Mouse (Mus musculus) frontal cortex, adult (tissue): Measurements from ENCODE around the gene Zfp651.
A peak's percentile ranks its signal among the peaks of the same experiment; 100 is the strongest.

ENCODE experiments used
- ATAC-seq: cut with Nextera tagmentation; 2 replicates; pipeline ENCODE4 v1.9.2; 2017; ENCODE audit warnings: mild to moderate bottlenecking, moderate library complexity, mixed read lengths; ENCODE audit not compliant: low TSS enrichment

Gene Zfp651

GRCm38 (mm10) chr9:121762248-121762647 is 3.1 kb downstream of the Zfp651 start:
- ATAC-seq: no peak

GRCm38 (mm10) chr9:121762761-121763160 is 3.6 kb downstream of the Zfp651 start:
- ATAC-seq: no peak

GRCm38 (mm10) chr9:121763716-121764115 is 4.6 kb downstream of the Zfp651 start:
- no peak for ATAC-seq

- ATAC-seq: no peak
Measured at GRCm38 (mm10) chr9:121765166-121765855, 6.2 kb downstream of the Zfp651 start.

- no peak for ATAC-seq
Measured at GRCm38 (mm10) chr9:121772412-121772811, 13.3 kb downstream of the Zfp651 start.

- peak; percentile 32 for ATAC-seq
Measured at GRCm38 (mm10) chr9:121775951-121776350, 16.8 kb downstream of the Zfp651 start.

- peak; percentile 28 for ATAC-seq
Measured at GRCm38 (mm10) chr9:121776511-121776910, 17.4 kb downstream of the Zfp651 start.

- ATAC-seq: peak; percentile 45
Measured at GRCm38 (mm10) chr9:121777484-121778065, 18.4 kb downstream of the Zfp651 start, which contains the start of gene Klhl40. Klhl40 (plus strand) TSS chr9:121777607.

- peak; percentile 40 for ATAC-seq
Measured at GRCm38 (mm10) chr9:121778066-121778624, 19.0 kb downstream of the Zfp651 start.

- ATAC-seq: no peak
Measured at GRCm38 (mm10) chr9:121784801-121785200, 25.7 kb downstream of the Zfp651 start.

GRCm38 (mm10) chr9:121785261-121785660 is 26.1 kb downstream of the Zfp651 start:
- ATAC-seq: no peak

- ATAC-seq: peak; percentile 34
Measured at GRCm38 (mm10) chr9:121786359-121786758, 27.2 kb downstream of the Zfp651 start.

- no peak for ATAC-seq
Measured at GRCm38 (mm10) chr9:121791206-121791605, 32.1 kb downstream of the Zfp651 start.

GRCm38 (mm10) chr9:121791757-121792521 is 32.8 kb downstream of the Zfp651 start, which contains the start of gene Hhatl:
Hhatl (minus strand) TSS chr9:121792507.
- ATAC-seq: peak; percentile 14; the same call in 1 of the 2 replicates

GRCm38 (mm10) chr9:121794972-121795539 is 35.9 kb downstream of the Zfp651 start:
- ATAC-seq: no peak

- ATAC-seq: no peak
Measured at GRCm38 (mm10) chr9:121797722-121798121, 38.6 kb downstream of the Zfp651 start.

GRCm38 (mm10) chr9:121798887-121799520 is 39.9 kb downstream of the Zfp651 start:
- peak; percentile 64 for ATAC-seq

GRCm38 (mm10) chr9:121802747-121803146 is 43.6 kb downstream of the Zfp651 start:
- no peak for ATAC-seq

GRCm38 (mm10) chr9:121807546-121807945 is 48.4 kb downstream of the Zfp651 start:
- no peak for ATAC-seq

- no peak for ATAC-seq
Measured at GRCm38 (mm10) chr9:121807947-121808346, 48.8 kb downstream of the Zfp651 start.

GRCm38 (mm10) chr9:121808511-121808910 is 49.4 kb downstream of the Zfp651 start:
- ATAC-seq: peak; percentile 45
